Mouse (Mus musculus) heart, embryonic 14.5 days (tissue): ENCODE results near the gene Chtop. TPM values are rescaled to one million over a fixed set of nuclear protein-coding genes. Genes with fewer than 3 reads are reported as not detected.

Source experiments
- ATAC-seq: fragments of 200-750 bp; cut with Nextera tagmentation; 2 replicates; pipeline ENCODE4 v1.8.0; 2017; ENCODE audit warnings: low read depth, moderate TSS enrichment; ENCODE audit not compliant: insufficient number of reproducible peaks, insufficient read depth, low FRiP score
- H3K27ac ChIP-seq, 2 experiments: fragments of 200-500 bp in 1 of 2; fragments of 300-500 bp in 1 of 2; sonication (generic) in 1 of 2; replicated peaks in 1 of 2; 2 replicates each; pipeline ENCODE4 v1.5.1; 2012 to 2014; ENCODE audit warnings: low read depth in 2 of 2, low read length in 2 of 2, control low read depth in 1 of 2, mild to moderate bottlenecking in 1 of 2, mixed read lengths in 1 of 2; ENCODE audit not compliant: control insufficient read depth in 1 of 2, insufficient read depth in 1 of 2
- H3K27me3 ChIP-seq: fragments of 300-500 bp; sonication (generic); 2 replicates; pipeline ENCODE4 v1.6.1; 2014; ENCODE audit warnings: mild to moderate bottlenecking, low read length, control low read depth; ENCODE audit not compliant: control insufficient read depth, insufficient read depth
- H3K36me3 ChIP-seq: fragments of 300-500 bp; sonication (generic); 2 replicates; pipeline ENCODE4 v1.6.1; 2014; ENCODE audit warnings: mild to moderate bottlenecking, control low read depth, low read length, mixed read lengths; ENCODE audit not compliant: control insufficient read depth, insufficient read depth
- H3K4me1 ChIP-seq, 2 experiments: fragments of 200-500 bp in 1 of 2; fragments of 300-500 bp in 1 of 2; sonication (generic) in 1 of 2; 2 replicates each; pipeline ENCODE4 v1.6.1; 2012 to 2014; ENCODE audit warnings: low read length in 2 of 2, control low read depth in 1 of 2, mixed read lengths in 1 of 2; ENCODE audit not compliant: control insufficient read depth in 2 of 2, insufficient read depth in 2 of 2
- H3K4me2 ChIP-seq: fragments of 300-500 bp; sonication (generic); 2 replicates; pipeline ENCODE4 v1.6.1; 2014; ENCODE audit warnings: mild to moderate bottlenecking, low read length
- H3K4me3 ChIP-seq, 2 experiments: fragments of 200-500 bp in 1 of 2; fragments of 300-500 bp in 1 of 2; sonication (generic) in 1 of 2; 2 replicates each; pipeline ENCODE4 v1.5.1; 2012 to 2014; ENCODE audit warnings: low read length in 2 of 2, mild to moderate bottlenecking in 2 of 2, control low read depth in 1 of 2, low read depth in 1 of 2, moderate library complexity in 1 of 2; ENCODE audit not compliant: control insufficient read depth in 1 of 2, insufficient read depth in 1 of 2
- H3K9ac ChIP-seq: fragments of 300-500 bp; sonication (generic); 2 replicates; pipeline ENCODE4 v1.6.1; 2014; ENCODE audit warnings: mild to moderate bottlenecking, low read length
- H3K9me3 ChIP-seq: fragments of 300-500 bp; sonication (generic); 2 replicates; pipeline ENCODE4 v1.6.1; 2016; ENCODE audit warnings: low read length, control low read depth; ENCODE audit not compliant: control insufficient read depth
- WGBS: fragments of 180-500 bp; shearing (Covaris S2); extraction: QIAGEN DNeasy Blood & Tissue Kit; methylation state at CpG from one replicate; pipeline ENCODE4 v1.1.7; 2014; 5-methylcytosine and 5-hydroxymethylcytosine counted together
- polyA plus RNA-seq: library from polyadenylated mRNA; unstranded; fragments of >200 nt; fragmentation: Nextera tagmentation; extraction: Ambion mirVana; gene quantifications from 2 replicates; pipeline ENCODE4 v1.2.1, GENCODE M21; 2014

Chtop gene
- polyA plus RNA-seq, 1 experiment from 2014 or later: 65.7 TPM

DNA sequence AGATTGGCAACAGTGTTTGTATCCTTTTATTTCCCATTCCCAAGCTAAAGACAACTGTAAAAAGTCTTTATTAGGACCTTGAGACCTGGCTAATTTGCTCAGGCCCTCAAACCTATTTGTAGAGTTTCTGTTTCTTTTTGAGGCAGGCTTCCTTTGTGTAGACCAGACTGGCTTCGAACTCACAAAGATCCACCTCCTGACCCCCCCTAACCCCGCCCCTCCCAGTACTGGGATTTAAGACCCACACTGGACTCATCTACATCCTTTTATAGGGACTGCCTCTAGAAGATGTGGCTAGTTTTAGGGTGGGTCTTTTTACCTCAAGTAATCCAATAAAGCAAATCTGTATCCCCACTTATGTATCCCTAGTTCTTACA, 437 bp upstream of the Chtop start:
- H3K4me3 ChIP-seq: peak overlapping the region; percentile 18 to 92; a peak in 2 of 4 replicates
- 33% methylated on average over 2 of the region's 2 CpGs for WGBS
- H3K36me3 ChIP-seq: peaks cover 36% of the 10 kb centered on the region
- H3K4me1 ChIP-seq: peaks cover 9 to 21% of the 10 kb centered on the region in 2 experiments
- no peaks in the 10 kb centered on the region for H3K9me3 ChIP-seq
- peak overlapping the region; percentile 74 to 94 for H3K27ac ChIP-seq
- ATAC-seq: no peak
- no peaks in the 10 kb centered on the region for H3K27me3 ChIP-seq
- H3K9ac ChIP-seq: peak overlapping the region; percentile 41; the same call in 1 of the 2 replicates
- H3K4me2 ChIP-seq: peak overlapping the region; percentile 84

DNA sequence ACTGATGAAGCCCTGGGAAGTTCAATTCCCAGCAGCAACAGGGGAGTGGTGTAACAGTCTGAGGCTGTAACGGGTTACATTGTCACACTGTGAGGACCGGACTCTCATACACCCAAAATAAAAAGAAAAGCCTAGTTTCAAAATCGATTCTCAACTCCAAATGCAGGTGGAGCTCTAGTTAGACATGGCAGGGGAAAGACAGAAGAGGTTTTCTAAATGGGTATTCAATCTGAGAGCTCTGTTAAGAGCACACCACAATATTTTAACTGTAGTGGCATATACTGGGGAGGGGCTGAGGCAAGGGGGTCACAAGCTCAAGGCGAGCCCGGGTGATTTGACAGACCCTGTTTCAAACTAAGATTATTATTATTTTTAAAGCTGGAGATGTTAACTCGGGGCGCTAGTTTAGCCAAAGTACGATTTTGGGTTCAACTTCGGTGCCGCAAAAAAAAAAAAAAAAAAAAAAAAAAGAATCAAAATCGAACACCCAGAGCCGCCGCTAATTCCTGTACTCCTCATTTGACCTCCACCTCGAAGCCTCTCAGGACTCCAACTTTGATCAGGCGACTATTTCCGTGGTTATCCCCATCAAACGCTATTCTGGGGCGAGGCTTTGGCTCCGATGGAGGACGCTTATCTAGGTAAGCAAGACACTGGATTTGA, 880 bp downstream of the Chtop start:
- Histone ChIP-seq H3K27ac (peak overlapping the region in 1 of 2 experiments; percentile 94; a peak in 3 of 4 replicates), H3K36me3 (peaks cover 49% of the 10 kb centered on the region), H3K4me3 (peak overlapping the region; percentile 73 to 92), H3K4me2 (peak overlapping the region; percentile 84), H3K9me3 (no peaks in the 10 kb centered on the region), H3K27me3 (no peaks in the 10 kb centered on the region), H3K9ac (peak overlapping the region; percentile 95), H3K4me1 (peaks cover 5 to 18% of the 10 kb centered on the region in 2 experiments)
- ATAC-seq: no peak
- 4% methylated on average over 20 of the region's 20 CpGs for WGBS

DNA sequence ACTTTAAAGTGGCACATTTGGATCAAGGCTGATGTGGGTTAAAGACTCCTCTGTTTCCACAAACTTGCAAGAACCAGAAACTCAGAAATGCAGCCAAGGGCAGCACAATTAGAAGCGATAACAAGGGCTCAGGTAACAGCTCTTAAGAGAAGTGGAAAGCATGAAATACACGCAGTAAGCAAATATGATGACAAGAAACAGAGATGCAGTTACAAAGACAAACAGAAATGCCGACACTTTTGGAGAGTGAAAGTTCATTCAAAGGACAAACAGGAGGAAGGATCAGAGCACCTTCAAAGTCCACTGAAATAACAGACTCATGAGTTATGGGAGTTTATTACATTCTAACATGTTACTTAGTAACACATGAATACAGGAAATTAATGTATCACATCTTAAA, 2.9 kb downstream of the Chtop start:
- H3K4me2 ChIP-seq: no peak overlapping the region
- H3K9ac ChIP-seq: no peak overlapping the region
- ATAC-seq: no peak
- H3K4me1 ChIP-seq: peaks cover 0 to 9% of the 10 kb centered on the region in 2 experiments; a peak in 2 of 4 replicates
- H3K27me3 ChIP-seq: no peaks in the 10 kb centered on the region
- no peaks in the 10 kb centered on the region for H3K9me3 ChIP-seq
- H3K36me3 ChIP-seq: peaks cover 69% of the 10 kb centered on the region
- 53% methylated on average over 3 of the region's 3 CpGs for WGBS
- H3K4me3 ChIP-seq: no peak overlapping the region
- no peak overlapping the region for H3K27ac ChIP-seq

DNA sequence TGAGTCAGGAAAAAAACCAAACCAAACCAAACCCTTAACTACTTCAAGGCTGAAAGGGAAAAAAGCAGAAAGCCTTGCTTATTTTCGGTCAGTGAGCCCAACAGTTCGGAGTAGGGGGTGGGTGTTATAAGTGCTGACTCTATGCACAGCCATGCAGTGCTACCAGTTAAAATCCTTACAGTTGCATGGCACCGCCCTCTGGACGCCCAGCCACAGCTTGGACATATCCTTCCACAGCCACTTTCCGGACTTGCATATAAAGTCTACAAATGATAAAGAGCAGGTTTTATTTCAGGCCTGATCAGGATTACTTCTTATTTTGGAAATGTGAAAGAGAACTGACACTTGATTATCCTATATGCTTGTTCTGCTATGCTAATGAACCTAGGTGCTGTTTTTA, 4.1 kb downstream of the Chtop start:
- Histone ChIP-seq H3K9ac (no peak overlapping the region), H3K36me3 (peaks cover 76% of the 10 kb centered on the region), H3K4me1 (peaks cover 0 to 9% of the 10 kb centered on the region in 2 experiments; a peak in 2 of 4 replicates), H3K9me3 (no peaks in the 10 kb centered on the region), H3K27ac (no peak overlapping the region), H3K4me2 (no peak overlapping the region), H3K4me3 (no peak overlapping the region), H3K27me3 (no peaks in the 10 kb centered on the region)
- WGBS: 91% methylated on average over 5 of the region's 5 CpGs
- no peak for ATAC-seq

DNA sequence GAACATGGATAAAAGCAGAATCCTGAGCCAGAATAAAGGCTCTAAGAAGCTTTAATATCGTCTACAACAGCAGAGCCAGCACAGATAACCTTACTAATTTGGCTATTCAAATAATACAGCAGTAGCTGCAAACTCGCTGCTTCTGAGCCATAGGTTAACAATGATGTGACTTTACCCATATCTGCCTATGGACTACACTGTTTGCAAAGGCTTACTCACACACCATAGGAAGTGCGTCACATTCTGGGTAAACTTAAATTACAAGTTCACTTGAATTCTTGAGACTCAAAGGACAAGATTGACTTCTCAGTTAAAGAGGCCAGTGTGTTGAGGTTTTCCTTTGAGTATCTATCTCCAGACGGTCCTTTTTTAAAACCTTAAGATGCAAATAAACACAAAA, 5.9 kb downstream of the Chtop start:
- no peak overlapping the region for H3K4me2 ChIP-seq
- no peak for ATAC-seq
- H3K36me3 ChIP-seq: peaks cover 93% of the 10 kb centered on the region
- WGBS: 83% methylated on average over 4 of the region's 4 CpGs
- H3K4me1 ChIP-seq: peaks cover 0 to 9% of the 10 kb centered on the region in 2 experiments; a peak in 2 of 4 replicates
- no peak overlapping the region for H3K9ac ChIP-seq
- no peaks in the 10 kb centered on the region for H3K9me3 ChIP-seq
- no peak overlapping the region for H3K4me3 ChIP-seq
- no peaks in the 10 kb centered on the region for H3K27me3 ChIP-seq
- H3K27ac ChIP-seq: no peak overlapping the region

DNA sequence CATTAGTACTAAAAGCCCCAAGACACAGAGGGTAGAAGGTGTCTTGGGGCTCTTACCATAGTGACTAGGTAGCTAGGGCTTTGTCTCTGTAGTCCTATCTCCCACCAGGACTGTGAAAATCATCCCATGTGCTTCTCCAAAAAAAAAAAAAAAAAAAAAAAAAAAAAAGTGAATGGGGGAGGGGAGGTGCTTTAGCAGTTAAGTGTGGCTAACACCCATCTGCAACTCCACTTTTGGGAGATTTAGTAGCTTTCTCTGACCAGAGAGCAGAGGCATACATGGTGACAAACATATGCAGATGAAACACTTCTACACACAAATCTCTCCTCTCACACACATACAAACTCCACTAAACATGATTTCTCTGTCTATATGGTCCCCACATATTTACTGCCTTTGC, 11.7 kb downstream of the Chtop start:
- Histone ChIP-seq H3K4me2 (no peak overlapping the region), H3K4me3 (no peak overlapping the region), H3K9me3 (no peaks in the 10 kb centered on the region), H3K4me1 (no peaks in the 10 kb centered on the region), H3K27me3 (no peaks in the 10 kb centered on the region), H3K36me3 (peaks cover 79% of the 10 kb centered on the region), H3K27ac (no peak overlapping the region), H3K9ac (no peak overlapping the region)
- ATAC-seq: no peak

DNA sequence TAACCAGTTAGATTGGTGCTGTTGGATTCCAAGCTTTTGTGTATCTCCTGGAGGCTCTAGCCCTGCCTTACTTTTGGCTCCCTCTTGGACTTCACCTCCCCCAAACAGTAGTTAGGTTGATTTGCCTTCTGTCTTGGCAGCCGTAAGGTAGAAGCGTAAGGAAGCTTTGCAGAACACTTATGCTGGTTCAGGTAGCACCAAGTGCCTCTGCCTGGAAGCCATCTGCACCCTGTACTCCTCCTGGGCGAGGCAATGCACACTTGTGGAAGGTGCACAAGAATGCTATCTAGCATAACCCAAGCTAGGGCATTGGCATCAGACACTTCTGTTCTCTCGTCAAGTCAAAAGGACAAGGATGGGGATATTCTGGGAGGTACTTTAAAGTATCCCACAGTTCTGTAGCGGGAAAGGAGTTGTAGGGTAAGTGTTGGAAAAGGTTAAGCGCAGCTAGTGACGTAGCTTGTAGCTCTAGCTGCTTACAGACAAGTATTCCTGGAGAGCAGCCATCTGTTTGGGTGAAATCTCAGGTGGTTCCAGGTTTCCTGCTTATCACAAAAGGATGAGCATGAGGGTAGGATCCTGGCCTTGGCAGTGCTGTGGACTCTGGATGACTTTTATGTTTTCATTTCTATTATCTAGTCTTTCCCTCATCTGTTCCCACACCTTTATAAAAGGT, 13.3 kb downstream of the Chtop start:
- Histone ChIP-seq H3K4me2 (no peak overlapping the region), H3K27me3 (no peaks in the 10 kb centered on the region), H3K9me3 (no peaks in the 10 kb centered on the region), H3K36me3 (peaks cover 63% of the 10 kb centered on the region), H3K4me1 (no peaks in the 10 kb centered on the region), H3K27ac (no peak overlapping the region), H3K4me3 (no peak overlapping the region), H3K9ac (no peak overlapping the region)
- 83% methylated on average over 7 of the region's 7 CpGs for WGBS
- no peak for ATAC-seq
